Mouse (Mus musculus) bone marrow, adult 2 months (tissue): ENCODE measurements at regions not wholly inside any gene's neighbourhood (a gene's known extent, or its start where the extent isn't known, plus 50 kb on each side); places are given as distances from the start of the nearest gene placed in this dataset.

ENCODE experiments used
- H3K27ac ChIP-seq: fragments of 200-500 bp; 2 replicates; pipeline ENCODE4 v1.5.1; 2012; ENCODE audit warnings: low read depth, mild to moderate bottlenecking, control low read depth, inconsistent platforms, low read length; ENCODE audit not compliant: control insufficient read depth, poor library complexity, insufficient read depth
- H3K4me1 ChIP-seq: fragments of 200-500 bp; 2 replicates; pipeline ENCODE4 v1.6.1; 2011; ENCODE audit warnings: low read length; ENCODE audit not compliant: control insufficient read depth, insufficient read depth
- H3K4me3 ChIP-seq: fragments of 200-500 bp; replicated peaks from 2 replicates; pipeline ENCODE3; 2011; ENCODE audit warnings: mild to moderate bottlenecking, low read depth, low read length, control low read depth; ENCODE audit not compliant: control insufficient read depth
- CTCF ChIP-seq: fragments of 200-500 bp; IDR thresholded peaks from 2 replicates; pipeline ENCODE4 v1.5.1; 2011; ENCODE audit warnings: low read length, control low read depth; ENCODE audit not compliant: control insufficient read depth, insufficient read depth
- POLR2A ChIP-seq: fragments of 200-500 bp; IDR thresholded peaks from 2 replicates; pipeline ENCODE4 v1.6.1; 2011; ENCODE audit warnings: low read depth, mild to moderate bottlenecking, control low read depth, low read length, borderline replicate concordance; ENCODE audit not compliant: control insufficient read depth
- WGBS: fragments of 180-500 bp; shearing (Covaris S2); methylation state at CpG from one replicate; pipeline ENCODE4 v1.1.7; 2018; 5-methylcytosine and 5-hydroxymethylcytosine counted together

- Histone ChIP-seq H3K4me1 (no peaks in the 10 kb centered on the region), H3K27ac (no peak overlapping the region), H3K4me3 (no peak overlapping the region)
- WGBS, result 81% methylated on average over 8 of the region's 8 CpGs
- TF ChIP-seq CTCF, result no peak
- no peak for TF ChIP-seq POLR2A
Observed at GRCm38 (mm10) chr15:59174893-59175531, 285.9 kb downstream of the Gm49356 start.

GRCm38 (mm10) chr15:59180076-59180475 is 291.0 kb downstream of the Gm49356 start:
- no peak for TF ChIP-seq CTCF
- TF ChIP-seq POLR2A, result no peak
- 84% methylated on average over 3 of the region's 3 CpGs for WGBS

GRCm38 (mm10) chr15:59184461-59184860 is 295.4 kb downstream of the Gm49356 start:
- TF ChIP-seq POLR2A, result no peak
- WGBS, result 80% methylated on average over 9 of the region's 9 CpGs

More at GRCm38 (mm10) chr15:59180076-59180475, 291.0 kb downstream of the Gm49356 start:
- H3K4me1 ChIP-seq, result no peaks in the 10 kb centered on the region
- H3K4me3 ChIP-seq, result no peak overlapping the region
- H3K27ac ChIP-seq, result no peak overlapping the region

GRCm38 (mm10) chr15:59187566-59187965 is 298.5 kb downstream of the Gm49356 start:
- TF ChIP-seq CTCF (no peak), POLR2A (no peak)
- no peak overlapping the region for H3K4me3 ChIP-seq
- no peak overlapping the region for H3K27ac ChIP-seq
- no peaks in the 10 kb centered on the region for H3K4me1 ChIP-seq
- WGBS, result 40% methylated on average over 4 of the region's 4 CpGs

More at GRCm38 (mm10) chr15:59184461-59184860, 295.4 kb downstream of the Gm49356 start:
- no peak overlapping the region for H3K27ac ChIP-seq
- no peak overlapping the region for H3K4me3 ChIP-seq
- H3K4me1 ChIP-seq, result no peaks in the 10 kb centered on the region

- no peaks in the 10 kb centered on the region for H3K4me1 ChIP-seq
- WGBS, result 82% methylated on average over 4 of the region's 4 CpGs
- no peak overlapping the region for H3K4me3 ChIP-seq
- no peak for TF ChIP-seq POLR2A
- no peak for TF ChIP-seq CTCF
- H3K27ac ChIP-seq, result no peak overlapping the region
Observed at GRCm38 (mm10) chr15:59188371-59188770, 299.3 kb downstream of the Gm49356 start.

- H3K4me3 ChIP-seq, result no peak overlapping the region
- WGBS, result 81% methylated on average over 5 of the region's 5 CpGs
- no peak overlapping the region for H3K27ac ChIP-seq
- no peaks in the 10 kb centered on the region for H3K4me1 ChIP-seq
- TF ChIP-seq CTCF (no peak), POLR2A (no peak)
Observed at GRCm38 (mm10) chr15:59190511-59190910, 301.4 kb downstream of the Gm49356 start.

- Histone ChIP-seq H3K4me1 (no peaks in the 10 kb centered on the region), H3K27ac (no peak overlapping the region), H3K4me3 (no peak overlapping the region)
- 88% methylated on average over 10 of the region's 10 CpGs for WGBS
- no peak for TF ChIP-seq POLR2A
- TF ChIP-seq CTCF, result no peak
Observed at GRCm38 (mm10) chr15:59194421-59194820, 305.3 kb downstream of the Gm49356 start.

- 86% methylated on average over 5 of the region's 5 CpGs for WGBS
Observed at GRCm38 (mm10) chr15:59196351-59196750, 307.3 kb downstream of the Gm49356 start.

More at GRCm38 (mm10) chr15:59196351-59196750, 307.3 kb downstream of the Gm49356 start:
- no peak for TF ChIP-seq CTCF
- TF ChIP-seq POLR2A, result no peak
- Histone ChIP-seq H3K4me3 (no peak overlapping the region), H3K4me1 (no peaks in the 10 kb centered on the region), H3K27ac (no peak overlapping the region)
